Mouse (Mus musculus): ENCODE measurements around the gene Cdk19. TPM values are rescaled to one million over a fixed set of nuclear protein-coding genes. Genes with fewer than 3 reads are reported as not detected.

Gene Cdk19
- polyA plus RNA-seq, 1 experiment from 2014 or later = 8.6 TPM

DNA sequence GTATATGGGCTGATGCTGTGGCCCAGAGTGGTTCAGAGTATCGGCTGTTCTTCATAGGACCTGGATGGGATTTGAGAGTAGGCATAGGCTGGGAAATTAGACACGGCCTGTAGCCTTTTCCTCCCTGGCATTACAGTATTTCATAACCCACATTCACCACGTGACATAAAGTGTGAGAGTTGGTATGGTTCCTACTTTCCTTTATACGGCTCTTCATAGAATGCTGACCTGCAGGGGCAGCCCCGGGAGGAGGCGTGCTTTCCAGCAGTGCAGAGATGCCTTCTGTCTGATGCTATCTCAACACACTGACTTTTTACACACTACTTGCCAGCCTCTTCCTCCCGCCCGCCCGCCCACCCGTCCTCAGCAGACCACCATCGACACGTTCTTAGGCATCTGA lies 96.0 kb downstream of the Cdk19 start:
- no peak overlapping the region for H3K9ac ChIP-seq
- H3K27me3 ChIP-seq (replicated peaks) = no peaks in the 10 kb centered on the region
- ATAC-seq (replicated peaks) = no peak
- H3K9me3 ChIP-seq = no peaks in the 10 kb centered on the region
- 86% methylated on average over 12 of the region's 12 CpGs for WGBS
- no peaks in the 10 kb centered on the region for H3K4me1 ChIP-seq
- no peak overlapping the region for H3K27ac ChIP-seq
- no peak overlapping the region for H3K4me2 ChIP-seq
- H3K4me3 ChIP-seq = no peak overlapping the region
- no peaks in the 10 kb centered on the region for H3K36me3 ChIP-seq (replicated peaks)

GRCm38 (mm10) chr10:40437117-40437516 lies 97.8 kb downstream of the Cdk19 start:
- Histone ChIP-seq H3K9me3 (no peaks in the 10 kb centered on the region), H3K36me3 (replicated peaks) (no peaks in the 10 kb centered on the region), H3K4me3 (no peak overlapping the region), H3K27me3 (replicated peaks) (no peaks in the 10 kb centered on the region), H3K4me2 (no peak overlapping the region), H3K9ac (no peak overlapping the region), H3K4me1 (no peaks in the 10 kb centered on the region), H3K27ac (no peak overlapping the region)
- WGBS = 93% methylated on average over 3 of the region's 3 CpGs
- ATAC-seq (replicated peaks) = no peak

DNA sequence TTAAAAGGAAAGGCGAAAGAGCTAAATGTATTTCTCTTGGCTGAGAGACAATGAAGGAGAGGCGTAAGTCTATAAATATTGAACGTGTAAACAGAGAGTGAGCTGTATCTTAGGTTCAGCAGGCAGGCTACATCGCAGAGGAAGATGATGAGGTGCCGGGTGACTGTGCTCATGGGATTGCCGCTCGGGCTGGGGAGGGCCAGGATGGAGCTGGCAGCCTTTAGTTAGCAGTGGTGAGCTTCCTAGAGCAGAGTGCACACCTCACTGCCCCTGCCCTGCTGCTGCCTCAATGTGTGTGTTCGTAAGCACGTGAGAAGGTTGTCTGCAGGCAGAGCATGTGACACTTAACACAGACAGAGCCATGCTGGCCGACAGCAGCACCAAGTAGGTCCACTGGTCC lies 101.4 kb downstream of the Cdk19 start:
- ATAC-seq (replicated peaks) = no peak
- no peak overlapping the region for H3K4me2 ChIP-seq
- H3K36me3 ChIP-seq (replicated peaks) = no peaks in the 10 kb centered on the region
- H3K4me1 ChIP-seq = peaks cover 12% of the 10 kb centered on the region
- 74% methylated on average over 10 of the region's 10 CpGs for WGBS
- H3K9ac ChIP-seq = no peak overlapping the region
- no peaks in the 10 kb centered on the region for H3K9me3 ChIP-seq
- no peak overlapping the region for H3K27ac ChIP-seq
- no peaks in the 10 kb centered on the region for H3K27me3 ChIP-seq (replicated peaks)
- H3K4me3 ChIP-seq = no peak overlapping the region

- Histone ChIP-seq H3K27ac (no peak overlapping the region), H3K4me1 (peaks cover 22% of the 10 kb centered on the region), H3K4me3 (no peak overlapping the region), H3K9me3 (no peaks in the 10 kb centered on the region), H3K36me3 (replicated peaks) (no peaks in the 10 kb centered on the region), H3K9ac (no peak overlapping the region), H3K27me3 (replicated peaks) (no peaks in the 10 kb centered on the region), H3K4me2 (no peak overlapping the region)
- WGBS = 74% methylated on average over 1 of the region's 1 CpGs
- no peak for ATAC-seq (replicated peaks)
Observed at GRCm38 (mm10) chr10:40442076-40442475, 102.7 kb downstream of the Cdk19 start.

DNA sequence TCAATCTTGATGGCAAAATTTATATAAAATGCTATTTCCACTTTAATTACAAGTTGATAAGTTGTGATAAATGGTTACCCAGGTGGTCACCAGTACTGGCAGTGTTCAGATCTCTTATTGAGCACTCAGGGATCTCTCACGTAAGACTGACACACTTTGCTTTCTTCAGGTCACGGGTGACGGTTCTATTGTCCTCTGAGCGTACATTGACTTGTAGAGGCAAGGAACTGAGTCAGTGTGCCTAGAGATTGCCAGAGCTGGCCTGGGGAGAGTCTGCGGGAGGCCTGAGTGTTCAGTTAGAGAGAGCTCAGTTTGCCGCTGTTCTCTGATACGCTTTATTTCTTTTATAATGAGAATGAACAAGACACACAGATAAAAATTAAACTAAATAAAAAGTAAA lies 104.0 kb downstream of the Cdk19 start:
- WGBS = 15% methylated on average over 7 of the region's 7 CpGs
- Histone ChIP-seq H3K27ac (0 out of 2 replicates have a peak overlapping the region, but pooled peaks have one; percentile 6), H3K9me3 (no peaks in the 10 kb centered on the region), H3K36me3 (replicated peaks) (no peaks in the 10 kb centered on the region), H3K4me3 (no peak overlapping the region), H3K4me2 (no peak overlapping the region), H3K27me3 (replicated peaks) (no peaks in the 10 kb centered on the region), H3K4me1 (peaks cover 31% of the 10 kb centered on the region), H3K9ac (no peak overlapping the region)
- ATAC-seq (replicated peaks) = no peak

DNA sequence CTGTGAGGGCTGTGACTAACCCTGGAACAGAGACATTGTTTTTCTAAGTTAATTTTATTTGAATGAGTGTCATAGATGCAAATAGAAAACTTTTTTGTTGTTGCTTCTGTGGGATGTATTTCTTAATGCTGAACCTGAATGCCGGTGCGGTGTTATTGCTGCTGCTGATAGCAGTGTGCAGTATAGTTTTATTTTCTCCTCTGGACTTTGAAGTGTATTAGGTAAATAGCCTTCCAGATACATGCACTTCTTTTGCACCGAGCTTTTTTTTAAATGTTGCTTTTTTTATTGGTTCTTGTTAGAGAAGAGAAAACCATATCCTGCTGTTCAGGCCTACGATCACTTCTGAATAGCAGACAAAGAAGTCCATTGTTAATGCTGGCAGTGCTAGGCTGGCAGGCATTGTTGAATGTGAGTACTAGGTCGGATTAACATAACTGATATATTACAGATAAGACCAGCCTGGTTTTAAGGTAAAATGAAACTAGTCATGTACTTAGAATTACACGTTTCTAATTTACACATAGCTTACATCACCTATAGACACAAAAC lies 104.5 kb downstream of the Cdk19 start:
- Histone ChIP-seq H3K4me1 (peaks cover 31% of the 10 kb centered on the region), H3K9ac (no peak overlapping the region), H3K9me3 (no peaks in the 10 kb centered on the region), H3K4me3 (no peak overlapping the region), H3K27ac (peak overlapping the region; percentile 6; the same call in 1 of the 2 replicates), H3K27me3 (replicated peaks) (no peaks in the 10 kb centered on the region), H3K36me3 (replicated peaks) (no peaks in the 10 kb centered on the region), H3K4me2 (no peak overlapping the region)
- WGBS = 19% methylated on average over 6 of the region's 6 CpGs
- ATAC-seq (replicated peaks) = no peak

DNA sequence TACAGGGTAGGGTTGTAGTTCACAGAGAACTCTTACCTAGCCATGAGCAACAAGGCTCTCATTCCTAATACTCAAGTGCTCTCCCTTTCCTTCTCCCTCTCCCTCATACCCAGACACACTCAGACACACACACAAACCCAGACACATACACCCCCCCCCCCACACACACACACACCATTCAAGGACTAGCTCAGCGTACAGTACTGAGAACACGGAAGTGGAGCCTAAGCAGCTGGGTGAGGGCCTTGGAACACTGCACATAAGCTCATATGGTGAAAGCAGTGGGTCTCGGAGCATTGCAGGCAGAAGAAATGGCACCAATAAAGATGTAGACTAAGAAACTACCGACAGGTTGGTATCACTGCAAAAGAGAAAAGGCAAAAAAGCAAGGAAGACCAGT lies 105.2 kb downstream of the Cdk19 start:
- Histone ChIP-seq H3K4me3 (no peak overlapping the region), H3K4me2 (no peak overlapping the region), H3K27ac (peak overlapping the region; percentile 6), H3K27me3 (replicated peaks) (no peaks in the 10 kb centered on the region), H3K36me3 (replicated peaks) (no peaks in the 10 kb centered on the region), H3K9ac (no peak overlapping the region), H3K9me3 (no peaks in the 10 kb centered on the region), H3K4me1 (peaks cover 31% of the 10 kb centered on the region)
- no peak for ATAC-seq (replicated peaks)
- WGBS = 96% methylated on average over 4 of the region's 4 CpGs

DNA sequence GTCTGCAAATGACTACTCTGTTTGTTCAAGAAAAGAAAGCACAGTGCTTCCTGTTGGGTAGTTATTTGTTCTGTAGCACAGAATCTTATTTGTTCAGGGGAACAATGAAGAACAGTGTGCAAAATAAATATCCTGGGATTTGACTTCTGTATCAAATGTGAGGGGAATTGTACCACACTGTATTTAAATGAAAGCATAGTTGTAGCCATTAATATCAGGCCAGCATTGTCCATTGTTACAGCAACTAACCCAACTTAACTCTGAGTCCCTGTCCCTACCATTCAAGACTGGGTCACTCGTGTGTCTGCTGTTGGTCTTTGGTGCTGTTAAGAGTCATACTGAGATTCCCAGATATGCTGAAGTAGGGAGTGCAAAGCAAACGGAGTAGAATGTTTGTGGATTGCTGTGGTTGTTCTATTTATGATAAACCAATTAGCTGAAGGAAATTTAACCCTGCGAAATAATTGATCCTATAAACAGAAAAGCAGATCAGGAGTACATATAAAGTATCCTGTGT lies 106.8 kb downstream of the Cdk19 start:
- no peaks in the 10 kb centered on the region for H3K27me3 ChIP-seq (replicated peaks)
- WGBS = 41% methylated on average over 3 of the region's 3 CpGs
- H3K4me2 ChIP-seq = no peak overlapping the region
- H3K9ac ChIP-seq = no peak overlapping the region
- H3K36me3 ChIP-seq (replicated peaks) = no peaks in the 10 kb centered on the region
- peak overlapping the region; percentile 67 for H3K27ac ChIP-seq
- ATAC-seq (replicated peaks) = peak; percentile 30
- H3K4me1 ChIP-seq = peaks cover 31% of the 10 kb centered on the region
- no peaks in the 10 kb centered on the region for H3K9me3 ChIP-seq
- H3K4me3 ChIP-seq = no peak overlapping the region

- ATAC-seq (replicated peaks) = peak; percentile 75
- H3K27me3 ChIP-seq (replicated peaks) = no peaks in the 10 kb centered on the region
- WGBS = 17% methylated on average over 3 of the region's 3 CpGs
- H3K36me3 ChIP-seq (replicated peaks) = no peaks in the 10 kb centered on the region
- peaks cover 31% of the 10 kb centered on the region for H3K4me1 ChIP-seq
- H3K4me3 ChIP-seq = no peak overlapping the region
- 0 out of 2 replicates have a peak overlapping the region, but pooled peaks have one; percentile 39 for H3K27ac ChIP-seq
- H3K9ac ChIP-seq = no peak overlapping the region
- H3K4me2 ChIP-seq = no peak overlapping the region
- no peaks in the 10 kb centered on the region for H3K9me3 ChIP-seq
Observed at GRCm38 (mm10) chr10:40446630-40447029, 107.3 kb downstream of the Cdk19 start.

DNA sequence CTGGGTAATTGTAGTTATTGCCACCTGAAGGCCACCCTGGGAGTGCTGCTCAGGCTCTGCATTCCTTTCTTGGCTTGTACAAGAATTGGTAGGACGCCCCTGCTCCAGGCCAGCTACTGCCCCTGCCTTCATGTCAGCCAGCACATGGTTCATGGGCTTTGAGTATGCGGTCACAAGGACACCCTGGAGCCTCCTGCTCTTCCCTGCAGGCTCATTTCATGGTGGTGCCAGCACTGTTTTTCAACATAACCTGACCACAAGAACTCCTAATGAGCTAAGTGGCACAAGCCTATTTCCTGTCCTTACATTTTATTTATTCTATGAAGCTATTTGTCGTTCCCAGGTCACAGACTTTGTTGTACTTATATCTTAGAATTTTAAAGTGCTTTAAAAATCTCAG lies 107.9 kb downstream of the Cdk19 start:
- Histone ChIP-seq H3K9ac (no peak overlapping the region), H3K4me2 (no peak overlapping the region), H3K4me1 (peaks cover 31% of the 10 kb centered on the region), H3K27ac (peak overlapping the region; percentile 69), H3K27me3 (replicated peaks) (no peaks in the 10 kb centered on the region), H3K9me3 (no peaks in the 10 kb centered on the region), H3K36me3 (replicated peaks) (no peaks in the 10 kb centered on the region), H3K4me3 (no peak overlapping the region)
- no peak for ATAC-seq (replicated peaks)
- 72% methylated on average over 3 of the region's 3 CpGs for whole genome bisulfite sequencing

DNA sequence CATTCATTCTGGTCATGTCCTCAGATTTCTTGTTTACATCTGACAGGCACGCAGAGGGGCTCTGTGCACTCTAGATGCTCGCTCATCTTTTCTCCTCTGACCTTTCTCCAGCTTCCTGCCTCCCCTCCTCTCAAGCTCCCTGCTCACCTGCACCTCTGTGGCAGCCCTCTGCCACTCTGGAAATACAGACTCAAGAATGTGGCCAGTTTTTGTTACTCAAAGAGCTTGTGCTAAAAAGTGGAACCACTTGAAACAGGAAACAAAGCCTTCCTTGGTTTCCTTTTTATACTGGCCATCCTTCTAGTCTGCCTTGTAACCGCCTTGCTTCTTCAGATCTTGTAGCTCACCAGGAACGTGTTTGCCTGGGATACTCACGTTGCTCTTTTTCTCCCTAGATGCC lies 108.6 kb downstream of the Cdk19 start:
- Histone ChIP-seq H3K27ac (0 out of 2 replicates have a peak overlapping the region, but pooled peaks have one; percentile 6), H3K9ac (no peak overlapping the region), H3K4me2 (no peak overlapping the region), H3K9me3 (no peaks in the 10 kb centered on the region), H3K4me3 (no peak overlapping the region), H3K4me1 (peaks cover 31% of the 10 kb centered on the region), H3K27me3 (replicated peaks) (no peaks in the 10 kb centered on the region), H3K36me3 (replicated peaks) (no peaks in the 10 kb centered on the region)
- WGBS = 50% methylated on average over 5 of the region's 5 CpGs
- ATAC-seq (replicated peaks) = no peak

DNA sequence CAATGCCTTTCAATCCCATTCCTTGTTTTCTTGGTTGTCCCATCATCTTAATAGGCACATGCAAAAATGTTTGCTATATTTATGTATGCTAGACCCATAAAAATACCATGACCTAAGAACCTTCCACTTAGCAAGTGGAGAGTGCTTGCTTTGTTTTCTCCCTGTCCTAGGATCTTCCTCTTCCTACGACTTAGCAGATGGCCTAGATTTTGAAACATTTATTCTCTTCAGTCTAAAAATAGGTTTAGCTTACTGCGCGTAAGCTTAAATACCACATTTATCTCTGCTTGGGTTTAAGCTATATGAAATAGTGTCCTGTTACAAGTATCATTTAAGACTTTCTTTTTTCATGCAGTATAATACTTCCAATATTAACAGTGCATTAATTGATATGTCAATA lies 109.1 kb downstream of the Cdk19 start:
- H3K9ac ChIP-seq = no peak overlapping the region
- 86% methylated on average over 3 of the region's 3 CpGs for whole genome bisulfite sequencing
- no peak for ATAC-seq (replicated peaks)

GRCm38 (mm10) chr10:40449571-40449970 lies 110.2 kb downstream of the Cdk19 start:
- no peaks in the 10 kb centered on the region for H3K9me3 ChIP-seq
- no peak overlapping the region for H3K4me3 ChIP-seq
- H3K9ac ChIP-seq = no peak overlapping the region
- 96% methylated on average over 6 of the region's 6 CpGs for WGBS
- no peak overlapping the region for H3K4me2 ChIP-seq
- no peak overlapping the region for H3K27ac ChIP-seq
- H3K27me3 ChIP-seq (replicated peaks) = no peaks in the 10 kb centered on the region
- H3K36me3 ChIP-seq (replicated peaks) = no peaks in the 10 kb centered on the region
- ATAC-seq (replicated peaks) = no peak
- H3K4me1 ChIP-seq = peaks cover 22% of the 10 kb centered on the region

More for the DNA sequence above, 109.1 kb downstream of the Cdk19 start:
- Histone ChIP-seq H3K27me3 (replicated peaks) (no peaks in the 10 kb centered on the region), H3K36me3 (replicated peaks) (no peaks in the 10 kb centered on the region), H3K27ac (0 out of 2 replicates have a peak overlapping the region, but pooled peaks have one; percentile 6), H3K4me2 (no peak overlapping the region), H3K4me3 (no peak overlapping the region), H3K4me1 (peaks cover 29% of the 10 kb centered on the region), H3K9me3 (no peaks in the 10 kb centered on the region)
